Mouse (Mus musculus) kidney, adult 2 months (tissue): ENCODE results near the gene Tspear.

Source experiments
- CTCF ChIP-seq: fragments of 200-500 bp; conservative IDR thresholded peaks from 2 replicates; pipeline ENCODE4 v1.5.1; 2011; ENCODE audit warnings: low read depth, mild to moderate bottlenecking, control low read depth, low read length, moderate library complexity, mixed read lengths; ENCODE audit not compliant: insufficient read depth, insufficient read length
- POLR2A ChIP-seq: fragments of 200-500 bp; IDR thresholded peaks from one replicate; pipeline ENCODE4 v1.6.1; 2011; ENCODE audit warnings: low read depth, low read length, control low read depth

GRCm38 (mm10) chr10:77663949-77664665 is 22.3 kb upstream of the Tspear start:
- no peak for TF ChIP-seq CTCF
- TF ChIP-seq POLR2A, result no peak
